Mouse (Mus musculus): ENCODE results near the gene St6galnac3. TPM values are rescaled to one million over a fixed set of nuclear protein-coding genes. Genes with fewer than 3 reads are reported as not detected.

St6galnac3 gene
- total and polyA plus RNA-seq, 3 experiments, result 0.08 to 1.1 (median 0.38) TPM

DNA sequence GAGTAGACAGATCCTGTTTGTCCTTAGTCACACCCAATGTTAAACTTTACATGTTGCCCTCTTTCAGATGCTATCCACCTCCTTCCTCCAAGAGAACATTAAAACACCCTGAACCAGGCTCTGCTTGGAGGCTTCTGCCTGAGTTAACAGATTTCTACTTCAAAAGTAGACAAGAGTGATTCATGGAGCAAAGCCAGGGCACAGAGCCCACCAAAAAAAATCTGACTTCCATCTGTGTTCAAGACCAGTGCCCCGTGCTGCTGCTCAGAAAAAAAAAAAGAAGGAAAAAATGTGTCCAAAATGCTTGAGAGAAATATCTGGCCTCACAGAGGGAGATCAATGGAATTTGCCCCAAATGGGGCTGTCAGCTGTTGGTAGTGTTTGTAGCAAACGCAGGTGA lies 186.6 kb downstream of the St6galnac3 start:
- no peaks in the 10 kb centered on the region for H3K79me2 ChIP-seq (replicated peaks; ENCODE audit: control insufficient read depth, extremely low read depth, insufficient read depth, poor library complexity, severe bottlenecking)
- no peak overlapping the region for H3K4me2 ChIP-seq (ENCODE audit: insufficient read depth, low read depth, poor library complexity, severe bottlenecking)
- in situ Hi-C loops (cut with MboI; ENCODE audit: low pct_ligation_motif_present, low pct_unique_long_range_greater_than_20kb, low sequenced_read_pairs), result no loop called here
- DNase-seq (ENCODE audit: extremely low read depth), result no peak
- H3K27ac ChIP-seq (ENCODE audit: insufficient read depth, low read depth), result no peak overlapping the region
- H3K9ac ChIP-seq (ENCODE audit: insufficient read depth, low read depth), result no peak overlapping the region
- H3K4me3 ChIP-seq (replicated peaks in 1 of 3; ENCODE audit: low read depth in 2 of 3, low read length in 2 of 3, poor library complexity in 1 of 3), result no peak overlapping the region
- dilution Hi-C loops (cut with MboI; ENCODE audit: extremely low pct_ligation_motif_present, extremely low pct_unique_long_range_greater_than_20kb, low sequenced_read_pairs), result no loop called here
- no peaks in the 10 kb centered on the region for H3K4me1 ChIP-seq (ENCODE audit: control insufficient read depth in 1 of 2, insufficient read depth in 2 of 2)
- H3K36me3 ChIP-seq (replicated peaks in 1 of 2; ENCODE audit: control insufficient read depth in 1 of 2, insufficient read depth in 1 of 2, low read length in 1 of 2), result no peaks in the 10 kb centered on the region
- H3K9me3 ChIP-seq (replicated peaks; ENCODE audit: low read length), result no peaks in the 10 kb centered on the region
- no peak for TF ChIP-seq PAX5 (IDR thresholded peaks at IDR 0.05; ENCODE audit: low read length)
- TF ChIP-seq EP300 (IDR thresholded peaks at IDR 0.05; ENCODE audit: low read length), result no peak
- H3K27me3 ChIP-seq (replicated peaks), result no peaks in the 10 kb centered on the region

- Histone ChIP-seq H3K27me3 (replicated peaks) (no peaks in the 10 kb centered on the region), H3K4me3 (replicated peaks in 1 of 3; ENCODE audit: low read depth in 2 of 3, low read length in 2 of 3, poor library complexity in 1 of 3) (no peak overlapping the region), H3K9ac (ENCODE audit: insufficient read depth, low read depth) (no peak overlapping the region), H3K27ac (ENCODE audit: insufficient read depth, low read depth) (no peak overlapping the region), H3K36me3 (replicated peaks in 1 of 2; ENCODE audit: control insufficient read depth in 1 of 2, insufficient read depth in 1 of 2, low read length in 1 of 2) (no peaks in the 10 kb centered on the region), H3K4me2 (ENCODE audit: insufficient read depth, low read depth, poor library complexity, severe bottlenecking) (no peak overlapping the region), H3K9me3 (replicated peaks; ENCODE audit: low read length) (no peaks in the 10 kb centered on the region), H3K79me2 (replicated peaks; ENCODE audit: control insufficient read depth, extremely low read depth, insufficient read depth, poor library complexity, severe bottlenecking) (no peaks in the 10 kb centered on the region), H3K4me1 (ENCODE audit: control insufficient read depth in 1 of 2, insufficient read depth in 2 of 2) (no peaks in the 10 kb centered on the region)
- dilution Hi-C loops (cut with MboI; ENCODE audit: extremely low pct_ligation_motif_present, extremely low pct_unique_long_range_greater_than_20kb, low sequenced_read_pairs) (no loop called here), in situ Hi-C loops (cut with MboI; ENCODE audit: low pct_ligation_motif_present, low pct_unique_long_range_greater_than_20kb, low sequenced_read_pairs) (no loop called here)
- TF ChIP-seq RAD21 (IDR thresholded peaks at IDR 0.05; ENCODE audit: low read depth, low read length) (no peak), CHD2 (IDR thresholded peaks at IDR 0.05; ENCODE audit: low read length) (no peak), ZMIZ1 (IDR thresholded peaks at IDR 0.05; ENCODE audit: low read depth, low read length) (no peak), NELFE (IDR thresholded peaks at IDR 0.05; ENCODE audit: low read depth, low read length) (no peak), POLR2AphosphoS2 (IDR thresholded peaks at IDR 0.05; ENCODE audit: low read depth, low read length) (no peak), TCF12 (IDR thresholded peaks at IDR 0.05; ENCODE audit: low read depth, low read length) (no peak), MAFK (IDR thresholded peaks at IDR 0.05; ENCODE audit: insufficient replicate concordance, low read length) (no peak), JUND (conservative IDR thresholded peaks at IDR 0.05; ENCODE audit: low read depth, low read length) (no peak), CHD1 (IDR thresholded peaks at IDR 0.05; ENCODE audit: low read depth, low read length) (no peak), GABPA (IDR thresholded peaks at IDR 0.05; ENCODE audit: insufficient replicate concordance, low read depth, low read length) (no peak), MAX (IDR thresholded peaks at IDR 0.05; ENCODE audit: low read length) (no peak), POLR2A (IDR thresholded peaks at IDR 0.05; ENCODE audit: low read depth, low read length) (no peak)
- no peak for DNase-seq (ENCODE audit: extremely low read depth)
These were observed 187.5 kb downstream of the St6galnac3 start for GRCm38 (mm10) chr3:153537435-153537834.

DNA sequence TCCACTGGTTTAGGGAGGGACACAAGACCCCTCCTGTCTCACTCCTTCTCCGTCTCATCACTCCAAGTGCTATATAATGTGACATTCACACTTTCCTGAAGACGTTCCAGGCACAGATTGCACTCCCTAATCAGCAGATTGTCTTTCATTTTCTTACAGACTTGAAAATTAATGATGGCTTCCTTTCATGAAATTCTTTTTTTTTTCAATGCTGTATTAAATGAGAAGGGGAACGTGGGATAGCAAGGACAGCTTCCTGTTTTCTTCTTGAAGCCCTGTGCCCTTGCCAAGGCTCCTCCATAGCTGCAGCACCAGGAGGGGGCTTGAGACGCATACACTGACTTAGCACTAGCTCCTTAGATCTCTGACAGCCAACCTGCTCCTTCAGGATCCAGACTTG lies 188.7 kb downstream of the St6galnac3 start:
- no peak for DNase-seq (ENCODE audit: extremely low read depth)
- no peak overlapping the region for H3K9ac ChIP-seq (ENCODE audit: insufficient read depth, low read depth)
- H3K36me3 ChIP-seq (replicated peaks in 1 of 2; ENCODE audit: control insufficient read depth in 1 of 2, insufficient read depth in 1 of 2, low read length in 1 of 2), result no peaks in the 10 kb centered on the region
- H3K27ac ChIP-seq (ENCODE audit: insufficient read depth, low read depth), result no peak overlapping the region
- no peaks in the 10 kb centered on the region for H3K79me2 ChIP-seq (replicated peaks; ENCODE audit: control insufficient read depth, extremely low read depth, insufficient read depth, poor library complexity, severe bottlenecking)
- H3K9me3 ChIP-seq (replicated peaks; ENCODE audit: low read length), result no peaks in the 10 kb centered on the region
- in situ Hi-C loops (cut with MboI; ENCODE audit: low pct_ligation_motif_present, low pct_unique_long_range_greater_than_20kb, low sequenced_read_pairs) (no loop called here), dilution Hi-C loops (cut with MboI; ENCODE audit: extremely low pct_ligation_motif_present, extremely low pct_unique_long_range_greater_than_20kb, low sequenced_read_pairs) (no loop called here)
- H3K27me3 ChIP-seq (replicated peaks), result no peaks in the 10 kb centered on the region
- no peak overlapping the region for H3K4me3 ChIP-seq (replicated peaks in 1 of 3; ENCODE audit: low read depth in 2 of 3, low read length in 2 of 3, poor library complexity in 1 of 3)
- no peaks in the 10 kb centered on the region for H3K4me1 ChIP-seq (ENCODE audit: control insufficient read depth in 1 of 2, insufficient read depth in 2 of 2)
- H3K4me2 ChIP-seq (ENCODE audit: insufficient read depth, low read depth, poor library complexity, severe bottlenecking), result no peak overlapping the region
- TF ChIP-seq CHD1 (IDR thresholded peaks at IDR 0.05; ENCODE audit: low read depth, low read length) (no peak), TBP (conservative IDR thresholded peaks at IDR 0.05; ENCODE audit: low read depth, low read length) (no peak), ZNF384 (IDR thresholded peaks at IDR 0.05; ENCODE audit: low read depth, low read length) (no peak), USF2 (conservative IDR thresholded peaks at IDR 0.05; ENCODE audit: low read depth, low read length) (no peak), SIN3A (IDR thresholded peaks at IDR 0.05; ENCODE audit: low read length) (no peak), ZKSCAN1 (IDR thresholded peaks at IDR 0.05; ENCODE audit: borderline replicate concordance, low read depth, low read length) (no peak), POLR2AphosphoS2 (IDR thresholded peaks at IDR 0.05; ENCODE audit: low read depth, low read length) (no peak)

Data from CH12.LX (cell line).